Mouse (Mus musculus): Measurements from ENCODE around the gene Tasp1. TPM values are rescaled to one million over a fixed set of nuclear protein-coding genes. Genes with fewer than 3 reads are reported as not detected.

Tasp1 gene
- total and polyA plus RNA-seq, 2 experiments = 2.1 to 13.3 TPM

GRCm38 (mm10) chr2:139859424-139860132 is 207.0 kb downstream of the Tasp1 start:
- Histone ChIP-seq H3K27me3 (ENCODE audit: control insufficient read depth, insufficient read depth, low read length) (no peaks in the 10 kb centered on the region), H3K9ac (ENCODE audit: low read depth, low read length) (no peak overlapping the region), H3K36me3 (ENCODE audit: control insufficient read depth, insufficient read depth, low read length) (peaks cover 4% of the 10 kb centered on the region), H3K4me1 (ENCODE audit: control insufficient read depth, insufficient read depth, low read length) (no peaks in the 10 kb centered on the region), H3K27ac (replicated peaks; ENCODE audit: insufficient read depth, low read depth, low read length) (no peak overlapping the region), H3K4me3 (ENCODE audit: insufficient read depth, low read depth, low read length) (no peak overlapping the region), H3K79me2 (ENCODE audit: control insufficient read depth, insufficient read depth, low read length) (no peaks in the 10 kb centered on the region)
- TF ChIP-seq POLR2A (IDR thresholded peaks at IDR 0.05; ENCODE audit: extremely low read depth, insufficient read depth, low read length) (no peak), CTCF (IDR thresholded peaks at IDR 0.05; ENCODE audit: low read depth, low read length) (no peak)
- WGBS = 41% methylated on average over 3 of the region's 3 CpGs
- DNase-seq (ENCODE audit: extremely low read depth, low read depth, low spot score) = no peak

- no peak overlapping the region for H3K4me3 ChIP-seq (ENCODE audit: insufficient read depth, low read depth, low read length)
- 98% methylated on average over 1 of the region's 1 CpGs for WGBS
Measured at GRCm38 (mm10) chr2:139849621-139850020, 217.0 kb downstream of the Tasp1 start.

DNA sequence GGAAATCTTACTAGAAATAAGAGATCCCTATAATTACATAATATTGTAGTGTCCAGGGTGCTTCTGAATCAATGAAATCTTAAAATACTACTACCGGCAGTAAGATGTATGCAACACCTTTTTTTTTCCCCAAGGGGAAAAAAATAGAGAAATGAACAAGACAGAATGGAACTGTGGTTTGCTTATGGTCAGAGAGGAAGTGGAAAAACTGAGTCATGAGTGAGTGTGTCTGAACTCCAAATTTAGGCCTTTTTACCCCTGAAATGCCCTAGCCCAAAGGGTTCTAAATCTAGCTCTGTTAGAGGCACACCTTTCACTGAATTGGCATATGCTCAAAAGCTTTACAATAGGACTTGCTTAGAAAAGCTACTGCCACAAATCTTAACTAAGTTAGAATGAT is 225.2 kb downstream of the Tasp1 start:
- Histone ChIP-seq H3K27me3 (ENCODE audit: control insufficient read depth, insufficient read depth, low read length) (no peaks in the 10 kb centered on the region), H3K36me3 (ENCODE audit: control insufficient read depth, insufficient read depth, low read length) (no peaks in the 10 kb centered on the region), H3K4me3 (ENCODE audit: insufficient read depth, low read depth, low read length) (no peak overlapping the region), H3K79me2 (ENCODE audit: control insufficient read depth, insufficient read depth, low read length) (no peaks in the 10 kb centered on the region), H3K4me1 (ENCODE audit: control insufficient read depth, insufficient read depth, low read length) (no peaks in the 10 kb centered on the region), H3K9ac (ENCODE audit: low read depth, low read length) (no peak overlapping the region), H3K27ac (replicated peaks; ENCODE audit: insufficient read depth, low read depth, low read length) (no peak overlapping the region)
- no peak for TF ChIP-seq CTCF (IDR thresholded peaks at IDR 0.05; ENCODE audit: low read depth, low read length)
- no peak for TF ChIP-seq POLR2A (IDR thresholded peaks at IDR 0.05; ENCODE audit: extremely low read depth, insufficient read depth, low read length)
- no peak for DNase-seq (ENCODE audit: extremely low read depth, low read depth, low spot score)
- WGBS = 85% methylated on average over 1 of the region's 1 CpGs

More at GRCm38 (mm10) chr2:139849621-139850020, 217.0 kb downstream of the Tasp1 start:
- no peak overlapping the region for H3K27ac ChIP-seq (replicated peaks; ENCODE audit: insufficient read depth, low read depth, low read length)
- no peaks in the 10 kb centered on the region for H3K79me2 ChIP-seq (ENCODE audit: control insufficient read depth, insufficient read depth, low read length)
- no peaks in the 10 kb centered on the region; the same call in none of the 2 replicates for H3K36me3 ChIP-seq (ENCODE audit: control insufficient read depth, insufficient read depth, low read length)
- H3K27me3 ChIP-seq (ENCODE audit: control insufficient read depth, insufficient read depth, low read length) = no peaks in the 10 kb centered on the region
- H3K9ac ChIP-seq (ENCODE audit: low read depth, low read length) = no peak overlapping the region
- TF ChIP-seq CTCF (IDR thresholded peaks at IDR 0.05; ENCODE audit: low read depth, low read length) = no peak
- TF ChIP-seq POLR2A (IDR thresholded peaks at IDR 0.05; ENCODE audit: extremely low read depth, insufficient read depth, low read length) = no peak
- H3K4me1 ChIP-seq (ENCODE audit: control insufficient read depth, insufficient read depth, low read length) = no peaks in the 10 kb centered on the region
- no peak for DNase-seq (ENCODE audit: extremely low read depth, low read depth, low spot score)

GRCm38 (mm10) chr2:139840941-139841340 is 225.7 kb downstream of the Tasp1 start:
- H3K4me3 ChIP-seq (ENCODE audit: insufficient read depth, low read depth, low read length) = no peak overlapping the region
- H3K79me2 ChIP-seq (ENCODE audit: control insufficient read depth, insufficient read depth, low read length) = no peaks in the 10 kb centered on the region
- no peak for DNase-seq (ENCODE audit: extremely low read depth, low read depth, low spot score)
- no peaks in the 10 kb centered on the region for H3K27me3 ChIP-seq (ENCODE audit: control insufficient read depth, insufficient read depth, low read length)
- no peak for TF ChIP-seq POLR2A (IDR thresholded peaks at IDR 0.05; ENCODE audit: extremely low read depth, insufficient read depth, low read length)
- no peak for TF ChIP-seq CTCF (IDR thresholded peaks at IDR 0.05; ENCODE audit: low read depth, low read length)
- no peaks in the 10 kb centered on the region for H3K36me3 ChIP-seq (ENCODE audit: control insufficient read depth, insufficient read depth, low read length)
- no peak overlapping the region for H3K9ac ChIP-seq (ENCODE audit: low read depth, low read length)
- H3K4me1 ChIP-seq (ENCODE audit: control insufficient read depth, insufficient read depth, low read length) = no peaks in the 10 kb centered on the region
- no peak overlapping the region for H3K27ac ChIP-seq (replicated peaks; ENCODE audit: insufficient read depth, low read depth, low read length)
- 79% methylated on average over 5 of the region's 5 CpGs for WGBS

DNA sequence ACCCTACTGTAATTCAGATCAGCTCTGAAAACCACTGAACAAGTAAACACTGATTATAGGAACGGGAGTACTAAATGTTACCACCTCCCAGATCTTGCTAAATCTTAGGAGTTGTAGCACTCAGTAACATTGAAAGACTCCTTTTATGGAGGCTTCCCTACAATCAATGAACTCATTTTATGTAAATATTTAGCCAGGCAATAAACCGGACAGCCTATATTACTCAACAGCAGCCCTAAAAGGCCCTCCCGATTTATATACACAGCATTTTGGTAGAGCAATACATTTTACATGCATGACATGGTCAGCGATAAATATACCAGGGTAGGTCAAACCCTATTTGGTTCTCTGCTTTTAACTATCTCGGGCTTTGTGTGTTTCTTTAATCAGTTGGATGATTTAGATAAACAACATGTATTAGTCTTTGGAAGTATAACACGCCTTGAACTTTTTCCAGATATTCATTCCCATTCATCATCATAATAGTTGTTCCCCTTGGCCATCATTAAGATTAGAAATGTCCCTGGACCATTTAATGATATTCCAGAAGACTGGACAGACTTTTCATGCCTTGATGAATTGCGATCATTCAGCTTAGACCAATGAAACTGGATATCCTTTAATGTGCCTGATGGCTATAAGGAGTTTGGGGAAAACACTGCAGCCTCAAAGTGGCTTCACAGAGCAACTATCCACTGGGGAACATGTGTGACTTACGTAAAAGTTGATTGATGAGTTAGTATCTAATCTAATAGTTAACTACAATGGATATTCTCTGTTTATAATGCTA is 244.8 kb downstream of the Tasp1 start:
- Histone ChIP-seq H3K36me3 (ENCODE audit: control insufficient read depth, insufficient read depth, low read length) (no peaks in the 10 kb centered on the region), H3K4me3 (ENCODE audit: insufficient read depth, low read depth, low read length) (no peak overlapping the region), H3K27ac (replicated peaks; ENCODE audit: insufficient read depth, low read depth, low read length) (no peak overlapping the region), H3K79me2 (ENCODE audit: control insufficient read depth, insufficient read depth, low read length) (no peaks in the 10 kb centered on the region), H3K27me3 (ENCODE audit: control insufficient read depth, insufficient read depth, low read length) (no peaks in the 10 kb centered on the region), H3K9ac (ENCODE audit: low read depth, low read length) (no peak overlapping the region), H3K4me1 (ENCODE audit: control insufficient read depth, insufficient read depth, low read length) (no peaks in the 10 kb centered on the region)
- 62% methylated on average over 8 of the region's 8 CpGs for WGBS
- TF ChIP-seq CTCF (IDR thresholded peaks at IDR 0.05; ENCODE audit: low read depth, low read length) = no peak
- no peak for TF ChIP-seq POLR2A (IDR thresholded peaks at IDR 0.05; ENCODE audit: extremely low read depth, insufficient read depth, low read length)
- DNase-seq (ENCODE audit: extremely low read depth, low read depth, low spot score) = no peak

Data from liver, adult 2 months (tissue).